Mouse (Mus musculus) brain, embryonic 18.5 days (tissue): ENCODE results near the gene Mybpc3.
"Not testable (repeated sequence)": the region's sequence is repeated elsewhere in the genome, so short reads cannot be mapped to it uniquely, and the experiment has no call there.

Source experiments
- DNase-seq: peaks from one replicate; pipeline ENCODE4 v3.0.0-alpha.2; 2012; ENCODE audit warnings: low read depth, low spot score

Mybpc3 gene

DNA sequence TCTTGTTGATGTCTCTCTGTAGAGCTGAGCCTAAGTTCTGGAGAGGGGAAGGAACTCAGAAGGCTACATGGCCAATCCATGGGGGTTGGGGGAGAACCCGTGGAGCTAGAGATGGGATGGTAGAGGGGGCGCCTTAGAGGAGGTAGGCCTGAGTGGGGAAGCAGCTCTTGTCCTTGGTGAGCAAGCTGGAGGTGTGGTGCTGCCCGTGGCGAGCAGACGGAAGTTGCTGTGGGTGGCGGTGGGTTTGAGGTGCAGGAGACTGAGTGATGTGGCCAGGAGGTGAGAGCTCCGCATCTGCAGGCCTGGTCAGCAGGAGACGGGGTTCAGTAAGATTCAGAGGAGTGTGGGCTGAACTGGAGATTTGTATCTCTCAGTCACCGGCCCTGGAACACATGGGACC, 30.5 kb upstream of the Mybpc3 start:
- DNase-seq: no peak

DNA sequence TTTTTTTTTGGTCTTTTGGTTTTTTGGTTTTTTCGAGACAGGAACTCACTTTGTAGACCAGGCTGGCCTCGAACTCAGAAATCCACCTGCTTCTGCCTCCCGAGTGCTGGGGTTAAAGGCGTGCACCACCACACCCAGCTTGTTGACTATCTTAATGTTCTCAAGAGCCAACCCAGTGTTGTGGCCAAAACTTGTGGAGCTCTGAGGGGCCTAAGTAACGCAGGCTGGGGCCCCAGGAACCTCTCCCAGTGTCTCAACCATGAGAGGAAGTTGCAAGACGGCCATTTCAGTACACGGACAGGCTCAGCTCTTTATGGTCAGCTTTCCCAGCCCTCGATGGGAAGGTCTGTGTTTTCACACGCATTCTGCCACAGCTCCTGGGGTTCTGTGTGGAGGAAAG, 29.0 kb upstream of the Mybpc3 start:
- no peak for DNase-seq

DNA sequence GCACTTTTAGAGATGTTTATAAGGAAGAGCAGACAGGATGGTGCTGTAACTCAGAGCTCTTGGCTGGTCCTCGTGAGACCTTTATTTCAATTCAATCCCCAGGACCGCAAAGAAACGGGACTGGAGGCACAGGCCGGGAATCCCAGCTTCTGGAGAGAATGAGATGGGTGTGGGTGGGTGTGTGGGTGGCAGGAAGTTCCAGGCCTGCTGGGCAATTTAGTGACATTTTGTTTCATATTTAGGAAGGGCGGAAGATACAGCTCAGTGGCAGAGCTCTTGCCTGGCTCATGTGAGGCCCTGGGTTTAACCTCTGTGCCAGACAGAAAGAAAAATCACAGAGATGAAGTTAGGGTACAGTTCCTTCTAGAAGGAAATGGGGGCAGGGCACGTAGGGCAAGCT, 27.7 kb upstream of the Mybpc3 start:
- DNase-seq: no peak

DNA sequence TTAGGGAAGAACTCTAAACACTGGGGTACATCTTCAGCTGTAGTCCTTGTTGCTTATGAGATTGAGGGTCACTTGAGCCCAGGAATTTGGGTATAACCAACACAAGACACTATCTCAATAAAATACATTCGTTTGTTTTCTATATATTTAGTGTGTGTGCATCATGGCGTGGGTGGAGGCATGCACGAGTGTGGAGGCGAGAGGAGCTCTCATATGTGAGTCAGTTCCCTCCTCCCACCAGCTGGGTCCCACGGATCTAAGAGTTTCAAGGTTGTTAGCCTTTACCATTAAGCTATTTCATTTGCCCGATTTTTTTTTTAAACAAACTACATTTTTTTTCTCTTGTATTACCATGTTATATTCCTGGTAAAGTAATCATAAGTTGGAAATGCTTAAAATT, 27.1 kb upstream of the Mybpc3 start:
- no peak for DNase-seq

DNA sequence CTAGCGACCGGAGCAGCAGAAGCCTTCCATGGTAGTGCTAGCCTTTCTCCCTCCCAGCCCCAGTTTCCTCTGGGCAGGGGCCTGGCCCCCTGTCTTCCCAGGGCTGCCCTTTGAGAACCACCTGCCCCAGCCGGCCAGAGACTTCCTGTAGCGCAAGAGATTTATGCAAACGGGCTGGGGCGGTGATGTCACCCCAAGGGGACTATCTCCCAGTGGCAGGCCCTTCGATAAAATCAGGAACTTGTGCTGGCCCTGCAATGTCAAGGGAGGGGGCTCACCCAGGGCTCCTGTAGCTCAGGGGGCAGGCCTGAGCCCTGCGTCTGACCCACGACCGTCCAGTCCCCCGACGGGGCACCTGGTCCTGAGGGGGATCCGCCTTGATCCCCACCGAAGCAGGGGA, 21.4 kb upstream of the Mybpc3 start:
- no peak for DNase-seq

DNA sequence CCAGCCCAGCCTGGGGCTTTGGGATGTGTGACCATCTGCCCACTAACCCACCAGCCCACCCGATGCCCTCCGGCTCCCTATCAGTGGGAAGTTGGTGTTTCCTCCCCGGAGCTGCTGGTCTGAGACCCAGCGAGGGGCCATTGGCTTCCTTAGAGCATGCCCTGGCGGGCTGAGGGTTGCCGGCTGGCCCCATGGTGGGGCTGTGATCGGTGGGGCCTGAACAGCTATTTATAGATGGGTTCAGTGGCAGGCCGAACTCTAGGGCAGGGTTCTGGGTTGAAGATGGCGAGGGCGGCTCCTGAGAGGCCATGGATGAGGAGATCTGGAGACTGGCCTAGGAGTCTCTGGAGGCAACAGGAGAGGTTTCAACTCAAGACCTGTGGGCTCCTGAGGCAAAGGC, 20.9 kb upstream of the Mybpc3 start:
- no peak for DNase-seq

DNA sequence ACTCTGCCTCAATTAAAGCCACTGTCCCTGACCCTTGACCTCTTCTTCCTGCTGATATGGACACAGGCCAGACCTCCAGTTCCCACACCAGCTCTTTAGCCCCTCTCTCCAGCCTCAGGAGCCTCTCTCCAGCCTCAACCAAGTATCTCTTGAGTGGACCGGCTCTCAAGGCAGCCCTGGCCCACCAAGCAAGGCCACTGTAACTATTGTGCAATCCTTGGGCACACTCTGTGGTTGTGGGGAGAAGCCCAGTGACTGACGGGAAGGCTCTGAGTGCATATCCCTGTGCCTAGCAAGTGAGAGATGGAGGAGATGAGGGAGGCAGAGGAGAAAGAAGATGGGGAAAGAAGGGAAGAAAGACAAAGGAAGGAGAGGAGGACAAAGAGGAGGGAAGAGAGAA, 19.8 kb upstream of the Mybpc3 start:
- no peak for DNase-seq

DNA sequence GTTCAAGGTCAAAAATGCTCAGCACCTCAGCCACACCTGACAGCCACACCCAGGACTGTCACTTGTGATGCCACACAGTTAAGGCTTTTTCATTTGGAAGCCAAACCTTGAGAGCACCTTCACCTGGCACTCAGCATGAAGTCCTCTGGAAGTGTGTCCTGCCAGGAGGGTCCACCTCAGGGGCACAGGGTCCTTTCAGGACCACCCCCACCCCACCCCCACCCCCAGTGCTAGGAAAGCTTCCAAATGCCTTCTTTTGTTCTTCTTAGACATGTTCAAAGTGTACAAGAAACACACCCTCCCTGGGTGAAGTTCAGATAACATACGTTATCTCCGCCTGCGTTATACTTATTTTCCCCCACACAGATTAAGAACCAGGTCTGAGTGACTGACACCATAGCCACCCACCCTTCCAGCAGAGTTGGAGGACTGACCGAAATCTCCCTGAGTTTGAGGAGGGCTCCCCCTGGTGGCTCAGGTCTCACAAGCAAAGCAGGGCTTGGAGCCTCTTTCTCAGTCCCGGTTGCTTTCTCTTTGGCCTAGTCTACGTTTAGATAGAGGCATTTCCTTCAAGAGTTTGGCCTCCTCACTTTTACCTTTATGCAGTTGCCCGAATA, 16.7 kb upstream of the Mybpc3 start:
- DNase-seq: peak; percentile 52

DNA sequence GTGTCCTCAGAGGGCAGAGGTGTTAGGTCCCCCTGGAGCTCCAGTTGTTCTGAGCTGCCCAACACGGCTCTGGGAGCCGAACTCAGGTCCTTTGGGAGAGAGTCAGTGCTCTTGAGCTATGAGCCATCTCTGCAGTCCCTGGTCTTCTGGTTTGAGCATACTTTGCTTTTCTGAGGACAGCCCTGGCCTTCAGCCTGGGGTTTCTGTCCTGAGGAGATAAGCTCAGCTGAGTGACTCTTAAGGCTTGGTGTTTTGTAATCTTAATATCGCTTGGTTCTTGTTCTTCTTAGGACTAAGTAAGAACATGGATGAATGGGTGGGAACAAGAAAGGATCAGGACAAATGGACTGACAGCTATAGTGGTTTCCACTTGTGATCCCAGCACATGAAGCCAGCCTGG, 9.8 kb upstream of the Mybpc3 start:
- DNase-seq: no peak

DNA sequence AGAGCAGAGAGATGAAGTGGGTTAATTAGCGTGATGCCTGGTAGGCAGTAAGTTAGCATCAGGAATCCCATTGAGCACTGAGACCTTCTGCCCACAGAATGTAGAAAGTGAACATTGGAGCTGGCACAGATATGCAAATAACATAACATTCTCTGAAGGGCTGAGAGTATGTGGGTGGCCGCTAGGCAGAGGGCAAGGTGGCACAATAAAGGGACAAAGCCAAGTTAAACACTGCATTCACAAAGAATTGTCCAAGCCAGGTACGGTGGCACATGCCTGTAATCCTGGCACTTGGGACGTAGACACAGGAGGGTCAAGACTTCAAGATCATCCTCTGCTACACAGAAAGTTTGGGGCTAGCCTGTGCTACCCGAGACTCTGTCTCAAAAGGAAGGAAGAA, 8.7 kb upstream of the Mybpc3 start:
- DNase-seq: no peak

DNA sequence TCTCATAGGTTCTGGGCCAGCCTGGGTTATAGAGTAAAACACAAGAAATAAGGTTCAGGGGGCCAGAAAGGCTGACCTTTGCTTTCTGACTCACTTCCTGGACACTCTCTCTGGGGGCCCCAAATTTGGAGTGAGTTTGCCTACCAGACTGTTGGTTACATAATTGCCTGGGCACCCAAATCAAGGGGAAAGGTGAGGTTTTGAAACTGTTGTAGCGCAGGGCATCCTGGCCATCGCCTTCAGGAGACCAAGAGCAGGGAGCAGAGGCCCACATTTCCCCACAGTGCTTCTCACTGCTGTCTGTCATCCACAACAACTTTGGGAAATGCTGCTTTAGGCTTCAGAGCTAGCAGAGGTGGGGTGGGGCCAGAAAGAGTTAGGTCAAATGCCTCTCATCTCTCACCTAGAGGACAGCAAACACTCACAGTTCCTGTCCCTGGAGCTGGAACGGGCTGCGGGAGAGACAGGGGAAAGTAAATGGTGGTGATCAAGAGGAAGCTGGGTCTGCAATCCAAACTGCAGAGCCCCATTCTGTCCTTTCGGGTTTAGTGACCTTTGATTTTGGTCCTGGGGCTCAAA, 8.0 kb upstream of the Mybpc3 start:
- DNase-seq: no peak

DNA sequence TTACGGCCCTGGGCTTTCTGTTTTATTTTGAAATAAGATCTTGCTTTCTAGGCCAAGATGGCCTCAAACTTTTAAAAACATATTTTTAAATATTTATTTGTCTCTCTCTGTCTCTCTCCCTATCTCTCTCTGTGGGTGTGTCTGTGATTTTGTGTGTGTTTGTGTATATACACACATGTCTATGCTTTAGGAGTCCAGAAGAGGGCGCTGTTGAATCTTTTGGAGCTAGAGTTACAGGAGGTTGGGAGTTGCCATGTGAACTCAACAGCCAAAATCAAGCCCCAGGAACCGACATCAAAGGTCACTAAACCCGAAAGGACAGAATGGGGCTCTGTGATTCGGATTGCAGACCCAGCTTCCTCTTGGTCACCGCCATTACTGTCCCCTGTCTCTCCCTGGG, 7.5 kb upstream of the Mybpc3 start:
- no peak for DNase-seq

DNA sequence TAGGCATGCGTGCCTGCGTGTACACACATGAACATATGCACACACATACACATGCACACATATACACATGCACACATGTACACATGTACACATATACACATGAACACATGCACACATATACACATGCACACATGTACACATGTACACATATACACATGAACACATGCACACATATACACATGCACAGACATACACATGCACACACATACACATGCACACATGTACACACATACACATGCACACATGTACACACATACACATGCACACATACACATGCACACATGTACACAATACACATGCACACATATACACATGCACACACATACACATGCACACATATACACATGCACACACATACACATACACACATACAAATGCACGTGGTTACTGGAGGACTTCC, 6.1 kb upstream of the Mybpc3 start:
- not testable (repeated sequence) for DNase-seq

DNA sequence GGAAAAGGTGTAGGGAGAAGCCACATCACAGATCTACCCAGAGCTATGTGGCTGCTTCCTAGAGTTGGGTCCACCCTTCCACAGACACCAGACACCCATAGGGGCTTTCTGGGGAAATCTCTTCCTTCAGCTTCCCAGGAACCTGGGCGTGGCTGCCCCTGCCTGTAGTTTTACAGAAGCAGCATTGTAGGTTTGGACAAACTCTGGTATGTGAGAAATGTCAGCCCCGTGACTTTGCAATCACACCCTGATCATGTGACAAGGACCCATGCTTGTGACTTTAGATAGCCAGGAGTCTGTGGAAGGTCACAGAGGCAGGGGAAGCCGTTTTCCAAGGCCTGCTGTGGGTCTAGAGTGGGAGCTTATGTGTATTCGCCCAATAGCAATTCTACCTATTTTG, 5.5 kb upstream of the Mybpc3 start:
- DNase-seq: no peak

DNA sequence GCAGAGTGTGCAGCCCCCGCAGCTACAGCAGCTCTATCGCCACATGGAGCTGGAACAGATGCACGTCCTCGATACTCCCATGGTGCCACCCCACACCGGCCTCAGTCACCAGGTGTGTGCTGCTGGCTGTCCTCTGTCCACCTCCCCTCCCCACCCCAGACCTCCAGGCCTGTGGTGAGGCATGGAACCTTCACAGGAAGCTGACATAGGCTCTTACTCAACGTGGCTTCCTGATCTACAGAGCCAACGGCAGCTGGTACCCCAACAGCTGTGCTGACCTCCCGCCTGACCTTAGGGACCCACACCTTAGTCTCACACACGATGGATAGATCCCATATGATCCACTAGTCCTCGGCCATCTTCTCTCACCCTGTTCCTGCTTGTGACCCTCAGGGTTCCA, 4.6 kb upstream of the Mybpc3 start:
- DNase-seq: no peak

DNA sequence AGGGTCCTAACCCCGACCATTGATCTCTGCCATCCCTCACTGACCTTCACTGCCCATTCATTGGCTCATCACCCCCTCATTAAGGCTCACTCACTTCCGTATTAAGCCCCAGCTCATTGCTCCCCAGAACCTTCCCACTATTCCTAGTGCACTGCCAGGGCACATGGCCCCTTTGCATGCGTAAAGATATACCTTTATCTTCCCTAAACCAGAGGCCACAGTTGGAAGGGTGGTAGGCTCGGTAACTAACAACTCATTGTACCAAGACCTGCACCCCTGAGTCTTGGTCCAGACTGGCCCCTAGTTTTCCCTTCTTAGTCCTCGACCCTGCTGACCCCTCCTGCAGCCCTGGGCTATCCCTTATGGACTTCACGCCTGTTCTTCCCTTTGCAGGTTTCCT, 4.1 kb upstream of the Mybpc3 start:
- DNase-seq: no peak

DNA sequence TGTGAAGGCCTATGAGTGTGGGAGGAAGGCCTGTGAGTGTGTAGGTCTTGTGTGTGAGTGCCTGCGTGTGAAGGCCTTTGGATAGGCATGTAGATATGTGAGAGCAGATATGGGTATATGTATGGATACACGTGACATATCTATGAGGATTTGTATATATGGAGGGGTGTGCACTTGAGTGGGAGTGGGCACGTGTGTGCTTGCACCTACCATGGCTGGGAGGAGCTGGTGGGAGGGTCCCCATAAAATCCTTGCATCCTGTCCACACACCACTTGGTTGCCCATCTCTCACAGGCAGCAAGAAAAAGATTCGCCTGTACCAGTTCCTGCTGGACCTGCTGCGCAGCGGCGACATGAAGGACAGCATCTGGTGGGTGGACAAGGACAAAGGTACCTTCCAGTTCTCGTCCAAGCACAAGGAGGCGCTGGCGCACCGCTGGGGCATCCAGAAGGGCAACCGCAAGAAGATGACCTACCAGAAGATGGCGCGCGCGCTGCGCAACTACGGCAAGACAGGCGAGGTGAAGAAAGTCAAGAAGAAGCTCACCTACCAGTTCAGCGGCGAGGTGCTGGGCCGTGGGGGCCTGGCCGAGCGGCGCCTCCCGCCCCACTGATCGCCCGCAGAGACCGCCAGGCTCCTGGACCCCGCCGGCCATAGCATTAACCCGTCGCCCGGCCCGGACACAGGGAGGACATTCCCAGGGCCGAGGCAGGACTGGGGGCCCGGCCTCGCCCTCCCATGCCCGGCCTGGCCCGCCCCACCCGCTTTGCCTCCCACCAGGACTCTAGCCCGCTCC, 3.0 kb upstream of the Mybpc3 start:
- no peak for DNase-seq

DNA sequence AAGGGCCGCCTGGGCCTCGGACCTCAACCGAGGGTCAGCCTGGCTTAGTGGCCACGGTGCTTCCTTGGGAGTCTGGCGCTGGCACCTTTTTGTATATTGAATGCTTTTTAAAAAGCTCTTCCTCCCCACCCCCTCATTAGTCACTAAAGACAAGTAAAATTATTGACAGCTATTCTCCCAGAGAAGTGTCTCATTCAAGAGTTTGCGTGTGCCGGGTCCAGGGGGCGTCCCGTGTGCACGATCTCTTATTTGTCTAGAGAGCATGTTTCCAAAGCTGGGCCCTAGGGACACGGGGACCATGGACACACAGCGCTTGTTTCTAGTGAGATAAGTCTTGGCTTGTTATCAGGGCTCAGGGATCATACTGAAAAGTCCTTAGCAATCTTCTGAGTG, 2.4 kb upstream of the Mybpc3 start:
- DNase-seq: no peak

DNA sequence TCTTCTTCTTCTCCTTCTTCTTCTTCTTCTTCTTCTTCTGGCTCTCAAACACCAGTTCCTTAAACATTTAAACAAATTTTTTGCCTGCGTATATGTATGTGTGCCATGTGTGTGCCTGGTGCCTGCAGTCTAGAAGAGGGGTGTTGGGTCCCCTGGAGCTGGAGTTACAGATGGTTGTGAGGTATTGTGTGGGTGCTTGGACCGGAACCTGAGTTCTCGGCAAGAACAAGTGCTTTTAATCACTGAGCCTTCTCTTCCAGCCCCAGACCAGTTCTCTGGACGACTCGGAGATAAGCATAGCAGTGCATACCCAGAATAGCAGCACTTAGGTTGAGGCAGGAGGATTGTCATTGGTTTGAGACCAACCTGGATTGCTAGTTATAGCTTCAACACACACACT, 1.1 kb upstream of the Mybpc3 start:
- DNase-seq: no peak

DNA sequence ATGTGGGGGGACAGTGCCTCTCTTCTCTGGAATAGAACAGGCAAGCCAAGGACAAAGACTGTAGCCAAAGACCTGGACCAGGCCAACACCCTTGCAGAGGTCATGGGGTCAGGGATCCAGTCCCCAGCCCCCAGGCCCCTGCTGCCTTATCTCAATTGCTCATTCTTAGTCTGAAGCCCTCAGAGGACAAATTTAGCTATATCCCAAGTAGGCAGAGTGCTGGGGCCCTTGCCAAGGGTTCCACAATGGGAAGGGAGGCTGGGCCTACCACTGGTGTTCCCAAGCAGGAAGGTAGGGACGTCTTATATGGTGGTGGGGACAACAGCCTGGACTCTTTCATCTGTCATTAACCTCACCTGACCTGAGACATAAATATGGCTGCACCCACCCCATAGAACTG, 703 bp downstream of the Mybpc3 start:
- DNase-seq: no peak

DNA sequence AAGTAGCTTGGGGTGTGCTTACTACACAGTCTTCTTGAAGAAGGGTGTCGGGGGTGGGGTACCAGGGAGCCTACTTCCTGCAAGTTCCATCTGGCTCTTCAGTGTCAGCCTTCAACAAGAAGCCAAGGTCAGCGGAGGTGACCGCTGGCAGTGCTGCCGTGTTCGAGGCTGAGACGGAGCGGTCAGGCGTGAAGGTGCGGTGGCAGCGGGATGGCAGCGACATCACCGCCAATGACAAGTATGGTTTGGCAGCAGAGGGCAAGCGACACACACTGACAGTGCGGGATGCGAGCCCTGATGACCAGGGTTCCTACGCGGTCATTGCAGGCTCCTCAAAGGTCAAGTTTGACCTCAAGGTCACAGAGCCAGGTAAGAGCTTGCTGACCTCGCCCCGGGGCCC, 1.1 kb downstream of the Mybpc3 start:
- no peak for DNase-seq

DNA sequence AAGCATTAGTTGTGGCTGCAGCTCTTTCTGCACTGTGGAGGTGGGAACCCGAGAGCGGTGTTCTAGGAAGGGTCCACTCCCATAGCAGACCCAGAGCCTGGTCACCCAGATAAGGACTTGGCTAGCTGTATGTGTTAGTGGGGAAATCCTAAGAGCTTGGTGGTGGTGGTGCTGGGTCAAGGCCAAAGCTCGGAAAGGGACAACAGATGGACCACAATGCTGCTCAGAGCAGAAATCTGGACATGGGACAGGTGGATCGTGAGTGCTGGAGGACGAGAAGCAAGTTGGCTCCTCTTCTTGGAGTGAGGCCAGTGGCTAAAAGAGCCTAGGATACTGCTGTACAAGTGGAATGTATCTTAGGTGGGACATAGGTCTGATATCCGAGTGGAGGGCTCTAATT, 1.6 kb downstream of the Mybpc3 start:
- DNase-seq: no peak

DNA sequence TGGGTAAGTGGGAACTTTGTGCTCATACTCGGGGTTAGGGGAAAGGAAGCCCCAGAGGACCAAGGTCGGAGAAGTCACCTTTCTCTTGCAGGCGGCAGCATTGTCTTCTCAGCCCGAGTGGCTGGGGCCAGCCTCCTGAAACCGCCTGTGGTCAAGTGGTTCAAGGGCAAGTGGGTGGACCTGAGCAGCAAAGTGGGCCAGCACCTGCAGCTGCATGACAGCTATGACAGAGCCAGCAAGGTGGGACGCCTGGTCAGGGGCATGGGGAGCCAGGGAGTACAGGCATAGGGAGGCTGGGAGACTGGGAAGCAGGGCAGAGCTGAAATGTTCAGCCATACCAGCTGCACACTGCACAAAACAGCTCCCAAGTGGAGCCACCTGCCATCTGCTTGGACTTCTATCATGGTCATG, 2.3 kb downstream of the Mybpc3 start:
- DNase-seq: no peak
